Mouse (Mus musculus) embryonic facial prominence, embryonic 15.5 days (tissue): ENCODE measurements at regions not wholly inside any gene's neighbourhood (a gene's known extent, or its start where the extent isn't known, plus 50 kb on each side); places are given as distances from the start of the nearest gene placed in this dataset.
A peak's percentile ranks its signal among the peaks of the same experiment; 100 is the strongest.
"Not testable (repeated sequence)": the region's sequence is repeated elsewhere in the genome, so short reads cannot be mapped to it uniquely, and the experiment has no call there.

ENCODE experiments used
- ATAC-seq: fragments of 200-750 bp; cut with Nextera tagmentation; 2 replicates; pipeline ENCODE4 v1.8.0; 2017; ENCODE audit warnings: low read depth, moderate TSS enrichment; ENCODE audit not compliant: insufficient number of reproducible peaks, low FRiP score, low TSS enrichment
- H3K27ac ChIP-seq: fragments of 300-500 bp; sonication (generic); replicated peaks from 2 replicates; pipeline ENCODE4 v1.5.1; 2015; ENCODE audit warnings: mild to moderate bottlenecking, inconsistent platforms
- H3K27me3 ChIP-seq: fragments of 300-500 bp; sonication (generic); 2 replicates; pipeline ENCODE4 v1.6.1; 2015; ENCODE audit warnings: inconsistent platforms
- H3K36me3 ChIP-seq: fragments of 300-500 bp; sonication (generic); 2 replicates; pipeline ENCODE4 v1.6.1; 2015; ENCODE audit warnings: mild to moderate bottlenecking, inconsistent platforms
- H3K4me1 ChIP-seq: fragments of 300-500 bp; sonication (generic); 2 replicates; pipeline ENCODE4 v1.6.1; 2015; ENCODE audit warnings: inconsistent platforms
- H3K4me2 ChIP-seq: fragments of 300-500 bp; sonication (generic); replicated peaks from 2 replicates; pipeline ENCODE4 v1.6.1; 2015; ENCODE audit warnings: mild to moderate bottlenecking, inconsistent platforms
- H3K4me3 ChIP-seq: fragments of 300-500 bp; sonication (generic); replicated peaks from 2 replicates; pipeline ENCODE4 v1.5.1; 2015; ENCODE audit warnings: mild to moderate bottlenecking, inconsistent platforms
- H3K9ac ChIP-seq: fragments of 300-500 bp; sonication (generic); 2 replicates; pipeline ENCODE4 v1.6.1; 2015; ENCODE audit warnings: inconsistent platforms
- H3K9me3 ChIP-seq: fragments of 300-500 bp; sonication (generic); replicated peaks from 2 replicates; pipeline ENCODE4 v1.6.1; 2016; ENCODE audit warnings: inconsistent platforms
- WGBS: fragments of 180-500 bp; shearing (Covaris S2); methylation state at CpG from one replicate; pipeline ENCODE4 v1.1.7; 2015; 5-methylcytosine and 5-hydroxymethylcytosine counted together

DNA sequence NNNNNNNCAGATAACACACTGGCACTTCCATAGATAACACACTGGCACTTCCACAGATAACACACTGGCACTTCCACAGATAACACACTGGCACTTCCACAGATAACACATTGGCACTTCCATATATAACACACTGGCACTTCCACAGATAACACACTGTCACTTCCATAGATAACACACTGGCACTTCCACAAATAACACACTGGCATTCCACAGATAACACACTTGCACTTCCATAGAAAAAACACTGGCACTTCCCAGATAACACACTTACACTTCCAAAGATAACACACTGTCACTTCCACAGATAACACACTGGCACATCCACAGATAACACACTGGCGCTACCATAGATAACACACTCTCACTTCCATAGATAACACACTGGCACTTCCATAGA lies 105.7 kb upstream of the Afdn start:
- not testable (repeated sequence) for ATAC-seq, H3K9ac ChIP-seq, H3K27ac ChIP-seq, H3K36me3 ChIP-seq, H3K9me3 ChIP-seq, H3K4me3 ChIP-seq, H3K4me2 ChIP-seq, H3K27me3 ChIP-seq
- 65% methylated on average over 1 of the region's 1 CpGs for WGBS
- peaks cover 20% of the 10 kb centered on the region for H3K4me1 ChIP-seq

DNA sequence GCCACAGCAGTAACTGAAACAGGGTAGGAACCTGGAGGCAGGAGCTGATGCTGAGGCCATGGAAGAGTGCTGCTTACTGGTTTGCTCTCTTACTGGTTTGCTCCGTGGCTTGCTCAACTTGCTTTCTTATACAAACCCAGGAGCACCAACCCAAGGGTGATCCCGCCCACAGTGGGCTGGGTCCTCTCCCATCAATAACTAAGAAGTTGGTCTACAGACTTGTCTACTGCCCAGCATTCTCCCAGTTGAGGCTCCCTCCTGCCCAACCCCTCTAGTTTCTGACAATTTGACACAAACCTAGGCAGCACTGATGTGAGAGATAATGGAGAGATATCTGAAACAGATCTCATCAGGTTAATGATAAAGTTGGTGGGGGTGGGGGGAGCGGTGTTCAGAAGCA lies 104.3 kb upstream of the Afdn start:
- Histone ChIP-seq H3K36me3 (no peaks in the 10 kb centered on the region), H3K4me1 (peaks cover 20% of the 10 kb centered on the region), H3K27ac (no peak overlapping the region), H3K4me2 (peak overlapping the region; percentile 31), H3K9me3 (no peaks in the 10 kb centered on the region), H3K9ac (no peak overlapping the region), H3K27me3 (no peaks in the 10 kb centered on the region), H3K4me3 (no peak overlapping the region)
- 18% methylated on average over 3 of the region's 3 CpGs for WGBS
- ATAC-seq: no peak

DNA sequence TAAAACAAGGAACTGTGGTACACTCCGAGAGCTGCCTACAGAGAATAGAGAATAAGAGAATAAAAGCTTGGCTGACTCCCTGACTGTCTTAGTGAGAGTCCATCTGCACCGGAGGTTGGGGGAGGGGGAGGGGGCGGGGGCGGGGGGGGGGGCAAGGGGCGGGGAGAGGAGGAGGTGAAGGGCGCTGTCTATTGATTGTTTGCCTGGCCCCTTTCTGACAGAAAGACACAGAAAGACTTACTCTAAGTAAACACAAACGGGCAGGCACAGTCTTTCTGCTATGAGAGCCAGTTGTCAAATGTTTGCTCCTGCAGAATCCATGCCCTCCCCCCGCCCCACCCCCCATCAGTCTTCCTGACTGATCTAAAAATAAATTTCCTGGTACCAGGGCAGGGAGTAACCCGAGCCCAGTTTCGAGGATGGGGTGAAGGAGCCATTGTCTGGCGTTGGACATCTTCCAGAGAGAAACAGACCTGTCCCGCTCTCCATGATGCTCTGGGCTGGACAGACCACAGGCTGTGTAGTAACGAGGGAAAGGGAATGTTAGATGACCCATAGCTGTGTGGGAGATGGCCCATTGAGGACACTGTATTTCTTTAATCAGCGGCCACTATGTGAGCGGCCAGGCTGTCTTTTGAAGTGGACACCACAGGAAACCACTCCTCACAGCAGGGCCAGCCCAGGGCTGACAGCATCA lies 103.7 kb upstream of the Afdn start:
- 3% methylated on average over 10 of the region's 15 CpGs for WGBS
- no peaks in the 10 kb centered on the region for H3K9me3 ChIP-seq
- H3K27ac ChIP-seq: peak overlapping the region; percentile 24; the same call in 1 of the 2 replicates
- no peak overlapping the region for H3K9ac ChIP-seq
- H3K4me3 ChIP-seq: no peak overlapping the region
- H3K27me3 ChIP-seq: no peaks in the 10 kb centered on the region
- peaks cover 20% of the 10 kb centered on the region for H3K4me1 ChIP-seq
- peak overlapping the region; percentile 31 for H3K4me2 ChIP-seq
- H3K36me3 ChIP-seq: no peaks in the 10 kb centered on the region
- ATAC-seq: peak; percentile 58; the same call in 1 of the 2 replicates

DNA sequence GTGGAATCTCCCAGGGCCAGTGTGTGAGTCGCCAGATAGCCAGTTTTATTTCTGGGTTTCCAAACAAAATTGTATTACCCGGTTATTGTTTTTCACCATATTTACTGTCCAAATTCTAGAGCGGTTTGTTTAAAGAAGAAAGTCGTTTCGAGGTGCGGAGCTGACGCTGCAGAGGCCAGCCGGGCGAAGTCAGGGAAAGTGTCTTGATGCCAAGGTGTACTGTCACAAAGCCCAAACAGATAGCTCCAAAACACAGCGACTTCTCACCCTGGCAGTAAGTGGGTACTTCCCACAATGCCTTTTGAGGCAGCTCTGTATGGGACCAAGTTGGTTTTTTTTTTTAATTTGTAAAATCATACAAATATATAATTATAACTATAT lies 103.2 kb upstream of the Afdn start:
- Histone ChIP-seq H3K9ac (no peak overlapping the region), H3K4me2 (no peak overlapping the region), H3K9me3 (no peaks in the 10 kb centered on the region), H3K4me1 (peaks cover 20% of the 10 kb centered on the region), H3K27ac (no peak overlapping the region), H3K27me3 (no peaks in the 10 kb centered on the region), H3K4me3 (no peak overlapping the region), H3K36me3 (no peaks in the 10 kb centered on the region)
- 39% methylated on average over 10 of the region's 10 CpGs for WGBS
- no peak for ATAC-seq

DNA sequence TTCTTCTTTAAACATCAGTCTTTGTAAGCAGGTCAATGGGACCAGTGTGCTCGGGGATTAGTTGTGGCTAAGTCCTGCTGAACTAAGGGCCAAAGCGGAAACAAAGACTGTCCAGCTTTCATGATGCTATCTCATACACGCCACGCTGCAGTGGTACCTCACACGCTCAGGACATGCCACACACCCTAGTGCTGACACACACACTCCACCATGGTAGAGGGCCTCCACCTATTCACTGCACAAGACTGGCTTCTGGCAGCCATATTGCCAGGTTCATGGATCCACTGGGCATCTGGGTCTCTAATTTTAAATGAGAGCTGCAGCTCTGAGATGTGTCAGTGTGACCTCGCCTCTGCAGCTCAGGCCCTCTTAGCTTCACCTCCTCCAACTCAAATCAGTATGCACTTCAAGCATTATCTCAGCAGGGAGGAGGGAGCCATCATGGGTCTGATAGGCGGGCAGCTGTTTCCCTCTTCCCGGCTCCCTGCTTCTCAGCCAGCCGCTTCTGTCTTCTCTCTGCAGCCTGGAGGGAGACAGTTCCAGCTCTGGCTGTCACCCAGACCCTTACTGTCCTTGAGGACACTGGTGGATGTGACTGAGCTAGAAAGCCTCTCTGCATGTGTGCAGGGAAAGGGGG lies 102.6 kb upstream of the Afdn start:
- 0 out of 2 replicates have a peak, but pooled peaks have one; percentile 26 for ATAC-seq
- H3K4me2 ChIP-seq: no peak overlapping the region
- peaks cover 20% of the 10 kb centered on the region for H3K4me1 ChIP-seq
- no peak overlapping the region for H3K27ac ChIP-seq
- 57% methylated on average over 9 of the region's 9 CpGs for WGBS
- H3K4me3 ChIP-seq: no peak overlapping the region
- no peaks in the 10 kb centered on the region for H3K9me3 ChIP-seq
- H3K27me3 ChIP-seq: no peaks in the 10 kb centered on the region
- H3K9ac ChIP-seq: no peak overlapping the region
- H3K36me3 ChIP-seq: no peaks in the 10 kb centered on the region

DNA sequence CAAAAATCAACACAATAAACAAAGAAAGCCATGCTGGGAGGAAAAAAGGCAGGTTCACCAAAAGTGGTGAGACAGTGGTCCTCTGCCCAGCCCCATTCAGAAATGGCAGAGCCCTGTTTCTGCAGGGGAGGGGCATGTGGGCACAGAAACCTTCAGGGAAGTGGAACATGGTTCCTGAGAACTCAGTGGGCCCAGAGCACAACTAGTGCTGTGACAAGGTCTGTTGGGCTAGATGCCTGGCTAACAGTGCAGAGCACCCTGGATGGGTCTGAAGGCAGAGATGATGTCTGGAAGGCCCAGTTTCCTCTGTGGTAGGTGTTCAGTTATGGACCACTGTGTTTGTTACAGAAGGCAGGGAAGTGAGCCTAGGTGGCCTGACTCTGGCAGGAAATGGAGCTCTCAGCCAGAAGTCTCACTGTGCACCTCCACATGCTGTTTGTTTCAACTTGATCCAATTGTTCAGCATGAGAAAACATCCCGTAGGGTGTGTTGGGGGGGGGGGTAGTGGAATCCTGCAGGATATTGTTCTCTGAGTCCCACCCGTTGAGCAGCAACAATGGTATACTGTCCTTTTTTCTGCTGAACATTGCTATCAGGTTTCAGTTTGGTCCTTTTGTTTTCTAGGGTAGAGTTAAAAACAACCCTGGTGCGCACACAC lies 101.9 kb upstream of the Afdn start:
- Histone ChIP-seq H3K27ac (no peak overlapping the region), H3K9me3 (no peaks in the 10 kb centered on the region), H3K27me3 (no peaks in the 10 kb centered on the region), H3K4me3 (no peak overlapping the region), H3K36me3 (no peaks in the 10 kb centered on the region), H3K4me1 (peaks cover 20% of the 10 kb centered on the region), H3K4me2 (no peak overlapping the region), H3K9ac (no peak overlapping the region)
- WGBS: 33% methylated on average over 3 of the region's 3 CpGs
- ATAC-seq: no peak

DNA sequence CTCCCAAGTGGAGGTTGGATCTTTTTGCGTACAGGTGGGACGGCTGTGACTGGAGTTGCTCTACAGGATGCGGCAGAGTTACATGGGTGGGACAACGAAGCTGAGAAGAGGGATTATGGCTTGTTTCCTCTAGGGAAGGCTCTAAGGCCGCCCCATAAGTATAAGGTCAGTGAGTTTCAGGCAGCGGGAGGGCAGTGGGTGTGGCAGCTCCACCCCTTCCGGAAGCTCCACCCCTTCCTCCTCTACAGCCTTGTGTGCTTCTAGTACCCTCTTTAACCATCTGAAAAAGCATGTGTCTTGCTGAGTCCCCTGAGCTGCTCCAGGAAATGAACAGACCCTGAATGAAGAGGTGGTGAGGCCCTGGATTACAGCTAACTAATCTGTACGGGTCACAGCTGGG lies 101.2 kb upstream of the Afdn start:
- no peak for ATAC-seq
- Histone ChIP-seq H3K27me3 (no peaks in the 10 kb centered on the region), H3K9ac (no peak overlapping the region), H3K4me1 (peaks cover 20% of the 10 kb centered on the region), H3K36me3 (no peaks in the 10 kb centered on the region), H3K4me3 (no peak overlapping the region), H3K9me3 (no peaks in the 10 kb centered on the region), H3K27ac (no peak overlapping the region; the same call in 1 of the 2 replicates), H3K4me2 (0 out of 2 replicates have a peak overlapping the region, but pooled peaks have one; percentile 1)
- 21% methylated on average over 8 of the region's 8 CpGs for WGBS

DNA sequence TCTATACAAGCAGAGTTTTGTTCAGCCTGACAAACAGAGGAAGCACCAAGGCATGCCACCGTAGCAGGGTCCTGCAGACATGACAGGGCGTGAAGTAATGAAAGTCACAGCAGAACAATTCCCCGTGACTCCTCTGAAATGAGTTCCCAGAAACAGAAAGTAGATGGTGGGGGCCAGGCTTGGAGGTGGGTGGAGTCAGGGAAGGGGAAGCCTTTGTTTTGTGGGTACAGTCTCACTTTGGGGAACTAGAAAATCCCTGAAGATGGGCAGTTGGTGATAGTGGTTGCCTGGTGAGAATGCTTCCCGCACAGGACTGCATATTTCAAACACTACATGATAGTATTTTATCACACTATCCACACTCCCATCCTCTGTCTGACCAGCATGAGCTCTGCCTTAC lies 100.4 kb upstream of the Afdn start:
- H3K4me1 ChIP-seq: peaks cover 20% of the 10 kb centered on the region
- no peaks in the 10 kb centered on the region for H3K36me3 ChIP-seq
- H3K9me3 ChIP-seq: no peaks in the 10 kb centered on the region
- H3K27ac ChIP-seq: no peak overlapping the region
- H3K27me3 ChIP-seq: no peaks in the 10 kb centered on the region
- no peak overlapping the region for H3K4me2 ChIP-seq
- no peak overlapping the region for H3K9ac ChIP-seq
- no peak for ATAC-seq
- no peak overlapping the region for H3K4me3 ChIP-seq
- 63% methylated on average over 4 of the region's 4 CpGs for WGBS

DNA sequence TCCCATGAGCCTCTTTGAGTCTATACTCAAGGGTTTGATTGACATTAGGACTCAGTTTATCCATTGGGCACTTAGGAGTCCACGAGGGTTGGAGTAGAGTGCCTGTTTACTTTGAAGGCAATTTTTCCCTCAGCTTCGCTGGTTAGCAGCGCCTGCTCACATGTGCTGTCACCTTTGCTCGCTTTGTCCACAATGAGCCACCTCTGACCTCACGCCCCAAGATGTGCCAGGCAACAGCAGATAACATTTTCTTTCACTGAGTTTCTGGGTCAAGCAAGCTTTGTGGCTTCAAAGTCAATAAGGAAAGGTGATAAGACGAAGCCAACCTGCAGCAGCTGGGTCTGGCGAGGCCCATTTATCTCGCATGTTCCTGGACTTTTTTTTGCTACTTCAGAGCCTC lies 99.3 kb upstream of the Afdn start:
- H3K4me3 ChIP-seq: no peak overlapping the region
- no peaks in the 10 kb centered on the region for H3K9me3 ChIP-seq
- H3K36me3 ChIP-seq: no peaks in the 10 kb centered on the region
- H3K9ac ChIP-seq: no peak overlapping the region
- H3K27me3 ChIP-seq: no peaks in the 10 kb centered on the region
- no peak overlapping the region for H3K4me2 ChIP-seq
- H3K4me1 ChIP-seq: peaks cover 20% of the 10 kb centered on the region
- H3K27ac ChIP-seq: no peak overlapping the region
- WGBS: 87% methylated on average over 8 of the region's 8 CpGs
- no peak for ATAC-seq

DNA sequence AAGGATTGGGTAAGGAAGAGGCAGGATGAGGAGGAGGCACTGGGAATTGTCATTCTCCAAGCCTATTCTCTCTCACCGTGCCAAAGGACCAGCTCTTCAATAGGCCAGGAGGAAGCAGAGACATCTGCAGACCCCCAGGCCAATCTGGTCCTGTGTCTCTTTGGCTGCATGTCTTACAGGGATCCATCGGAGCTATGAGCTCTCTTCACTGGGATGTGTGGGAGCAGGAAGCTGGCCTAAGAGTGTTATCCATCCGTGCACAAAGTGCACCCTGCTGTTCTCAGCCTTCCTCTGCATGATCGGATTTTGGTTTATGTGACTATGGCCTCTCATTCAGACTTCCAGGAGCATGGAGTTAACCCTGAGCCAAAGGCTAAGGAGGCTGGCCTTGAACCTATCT lies 98.2 kb upstream of the Afdn start:
- Histone ChIP-seq H3K9ac (no peak overlapping the region), H3K4me1 (peaks cover 14% of the 10 kb centered on the region; the same call in 1 of the 2 replicates), H3K9me3 (no peaks in the 10 kb centered on the region), H3K4me2 (no peak overlapping the region), H3K27ac (no peak overlapping the region), H3K36me3 (no peaks in the 10 kb centered on the region), H3K4me3 (no peak overlapping the region), H3K27me3 (no peaks in the 10 kb centered on the region)
- 70% methylated on average over 4 of the region's 4 CpGs for WGBS
- no peak for ATAC-seq
